Mouse (Mus musculus) ES-E14 (cell line): ENCODE data around the gene Zbtb3. TPM values are rescaled to one million over a fixed set of nuclear protein-coding genes. Genes with fewer than 3 reads are reported as not detected.

Source experiments
- DNase-seq: peaks from one replicate; pipeline ENCODE4 v3.0.0-alpha.2; 2013; ENCODE audit warnings: low read depth, low spot score
- H3K27ac ChIP-seq: 2 replicates; pipeline ENCODE4 v1.5.1; 2012; ENCODE audit warnings: low read depth, mild to moderate bottlenecking, low read length, moderate library complexity, mixed read lengths; ENCODE audit not compliant: poor library complexity, insufficient read depth, severe bottlenecking
- H3K36me3 ChIP-seq: 2 replicates; pipeline ENCODE4 v1.6.1; 2012; ENCODE audit warnings: mild to moderate bottlenecking, low read length, moderate library complexity, mixed read lengths; ENCODE audit not compliant: control insufficient read depth, poor library complexity, insufficient read depth, severe bottlenecking
- H3K4me1 ChIP-seq, 2 experiments: fragments of 150-350 bp in 1 of 2; sonication (generic) in 1 of 2; 2 replicates each; pipeline ENCODE4 v1.6.1; 2012; ENCODE audit warnings: low read length in 2 of 2, mild to moderate bottlenecking in 1 of 2, mixed read lengths in 1 of 2; ENCODE audit not compliant: control insufficient read depth in 2 of 2, insufficient read depth in 2 of 2, poor library complexity in 1 of 2
- H3K4me3 ChIP-seq, 2 experiments: fragments of 150-350 bp in 1 of 2; sonication (generic) in 1 of 2; 2 replicates each; pipeline ENCODE4 v1.5.1; 2012; ENCODE audit warnings: low read length in 2 of 2, low read depth in 1 of 2, mild to moderate bottlenecking in 1 of 2, mixed read lengths in 1 of 2; ENCODE audit not compliant: insufficient read depth in 1 of 2, poor library complexity in 1 of 2, severe bottlenecking in 1 of 2
- H3K9ac ChIP-seq: 2 replicates; pipeline ENCODE4 v1.6.1; 2012; ENCODE audit warnings: low read depth, mild to moderate bottlenecking, low read length, mixed read lengths; ENCODE audit not compliant: poor library complexity, insufficient read depth, severe bottlenecking
- H3K9me3 ChIP-seq: fragments of 150-350 bp; sonication (generic); 2 replicates; pipeline ENCODE4 v1.6.1; 2012; ENCODE audit warnings: low read depth, mild to moderate bottlenecking, low read length; ENCODE audit not compliant: control insufficient read depth, insufficient read depth
- CHD2 ChIP-seq: IDR thresholded peaks from 2 replicates; pipeline ENCODE4 v1.6.1; 2014; ENCODE audit warnings: mild to moderate bottlenecking, low read depth, low read length, inconsistent platforms
- HCFC1 ChIP-seq: IDR thresholded peaks from 2 replicates; pipeline ENCODE4 v1.6.1; 2012; ENCODE audit warnings: low read length, inconsistent platforms, borderline replicate concordance; ENCODE audit not compliant: insufficient read depth
- MAFK ChIP-seq: IDR thresholded peaks from 2 replicates; pipeline ENCODE4 v1.6.1; 2014; ENCODE audit warnings: mild to moderate bottlenecking, low read depth, low read length, inconsistent platforms; ENCODE audit not compliant: insufficient read depth
- ZC3H11A ChIP-seq: IDR thresholded peaks from 2 replicates; pipeline ENCODE4 v1.6.1; 2012; ENCODE audit warnings: low read depth, mild to moderate bottlenecking, inconsistent platforms, low read length, borderline replicate concordance
- ZNF384 ChIP-seq: IDR thresholded peaks from 2 replicates; pipeline ENCODE4 v1.6.1; 2012; ENCODE audit warnings: low read depth, low read length, inconsistent platforms
- in situ Hi-C, 2 experiments: fragments of 600-800 bp; cut with MboI; formaldehyde crosslinking; loops; one replicate each; pipeline ENCODE4 v1.15.1; 2025; ENCODE audit warnings: low sequenced_read_pairs in 2 of 2, inconsistent platforms in 1 of 2; ENCODE audit not compliant: unreplicated experiment in 2 of 2
- total RNA-seq: library from RNA; depleted of rRNA; stranded (reverse); fragments of 300-350 nt; gene quantifications from 2 replicates; pipeline ENCODE4 v1.2.3, GENCODE M21; 2012

Gene Zbtb3
- total RNA-seq, 1 experiment = 3.4 TPM

DNA sequence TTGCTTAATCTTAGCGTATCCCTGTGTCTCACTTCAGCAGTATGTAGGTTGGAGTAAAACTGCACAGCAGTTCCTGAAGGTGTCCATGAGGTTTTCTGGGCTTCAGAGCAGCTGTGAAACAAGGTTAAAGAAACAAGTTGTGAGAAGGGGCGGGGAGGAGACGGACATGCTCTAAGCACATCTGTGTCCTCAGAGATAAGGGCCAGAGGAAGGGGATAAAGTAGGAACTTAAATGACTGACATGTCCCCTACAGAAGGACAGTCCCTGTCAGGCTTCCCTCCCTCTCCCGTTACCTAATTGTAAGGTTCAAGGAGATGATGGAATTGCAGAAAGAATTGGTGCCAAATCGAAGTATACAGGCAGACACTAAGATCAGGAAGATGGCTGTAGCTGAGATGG, 29.4 kb upstream of the Zbtb3 start:
- no peaks in the 10 kb centered on the region for H3K9me3 ChIP-seq
- H3K36me3 ChIP-seq = peaks cover 17% of the 10 kb centered on the region
- H3K9ac ChIP-seq = no peak overlapping the region

GRCm38 (mm10) chr19:8773409-8773808, 28.9 kb upstream of the Zbtb3 start:
- Histone ChIP-seq H3K4me3 (peak overlapping the region; percentile 81 to 88), H3K36me3 (peaks cover 19% of the 10 kb centered on the region), H3K9ac (peak overlapping the region; percentile 65; the same call in 1 of the 2 replicates), H3K27ac (no peak overlapping the region), H3K9me3 (no peaks in the 10 kb centered on the region), H3K4me1 (peaks cover 0 to 7% of the 10 kb centered on the region in 2 experiments; a peak in 3 of 4 replicates)
- TF ChIP-seq ZNF384 (no peak), MAFK (no peak), ZC3H11A (no peak), CHD2 (no peak), HCFC1 (no peak)
- DNase-seq = no peak
- in situ Hi-C loops = no loop called here

More for the DNA sequence above, 29.4 kb upstream of the Zbtb3 start:
- Histone ChIP-seq H3K27ac (no peak overlapping the region), H3K4me1 (peaks cover 0 to 7% of the 10 kb centered on the region in 2 experiments; a peak in 3 of 4 replicates), H3K4me3 (peak overlapping the region in 1 of 2 experiments; percentile 12; a peak in 1 of 4 replicates)
- no peak for DNase-seq
- TF ChIP-seq HCFC1 = no peak
- TF ChIP-seq ZNF384 = no peak
- no peak for TF ChIP-seq MAFK
- no peak for TF ChIP-seq CHD2
- TF ChIP-seq ZC3H11A = no peak
- in situ Hi-C loops = no loop called here

GRCm38 (mm10) chr19:8774086-8774835, 28.1 kb upstream of the Zbtb3 start, which contains the start of gene Tmem179b:
Gene Tmem179b (minus strand): TSS chr19:8774467.
- TF ChIP-seq MAFK = no peak
- peak; percentile 70; the same call in 1 of the 2 replicates for TF ChIP-seq HCFC1
- DNase-seq = peak; percentile 94
- in situ Hi-C loops = no loop called here
- Histone ChIP-seq H3K4me3 (peak within 1 kb of the TSS; percentile 81 to 88), H3K9ac (peak within 1 kb of the TSS; percentile 96), H3K4me1 (peaks cover 0 to 7% of the 10 kb centered on the region in 2 experiments; a peak in 3 of 4 replicates), H3K27ac (peak within 1 kb of the TSS; percentile 94), H3K9me3 (no peaks in the 10 kb centered on the region), H3K36me3 (peaks cover 20% of the 10 kb centered on the region)

DNA sequence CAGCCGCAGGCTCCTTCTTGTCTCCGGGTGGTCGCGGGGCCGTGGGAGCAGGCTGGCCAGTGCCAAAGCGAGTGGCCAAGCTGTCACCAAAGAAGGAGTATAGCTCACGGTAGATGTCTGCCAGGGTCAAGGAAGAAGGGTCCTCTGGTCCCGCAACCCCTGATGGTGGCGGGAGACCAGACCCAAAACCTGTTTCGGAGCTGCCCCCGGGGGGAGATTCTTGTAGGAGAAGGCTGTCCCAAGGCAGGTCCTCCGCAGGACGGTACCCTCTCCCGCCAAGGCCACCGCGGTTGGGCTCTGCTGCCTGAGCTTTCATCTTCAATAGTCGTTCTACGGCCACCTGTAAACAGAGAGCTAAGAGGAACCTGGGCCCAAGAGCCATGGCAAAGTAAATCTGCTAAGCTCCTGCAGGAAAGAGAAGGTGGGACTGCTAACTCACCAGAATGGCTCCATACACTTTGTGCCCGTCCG, 27.4 kb upstream of the Zbtb3 start:
- peaks cover 23% of the 10 kb centered on the region for H3K36me3 ChIP-seq
- TF ChIP-seq ZNF384 (no peak), ZC3H11A (no peak), MAFK (no peak), HCFC1 (no peak), CHD2 (no peak)
- no peaks in the 10 kb centered on the region for H3K9me3 ChIP-seq
- H3K4me3 ChIP-seq = peak overlapping the region; percentile 81 to 88
- peaks cover 0 to 7% of the 10 kb centered on the region in 2 experiments; a peak in 3 of 4 replicates for H3K4me1 ChIP-seq
- peak overlapping the region; percentile 94 for H3K27ac ChIP-seq
- in situ Hi-C loops = no loop called here
- DNase-seq = no peak
- peak overlapping the region; percentile 96 for H3K9ac ChIP-seq
